Comparison of ENCODE assay signal across 9 mouse cellular contexts in the genomic region with DNA sequence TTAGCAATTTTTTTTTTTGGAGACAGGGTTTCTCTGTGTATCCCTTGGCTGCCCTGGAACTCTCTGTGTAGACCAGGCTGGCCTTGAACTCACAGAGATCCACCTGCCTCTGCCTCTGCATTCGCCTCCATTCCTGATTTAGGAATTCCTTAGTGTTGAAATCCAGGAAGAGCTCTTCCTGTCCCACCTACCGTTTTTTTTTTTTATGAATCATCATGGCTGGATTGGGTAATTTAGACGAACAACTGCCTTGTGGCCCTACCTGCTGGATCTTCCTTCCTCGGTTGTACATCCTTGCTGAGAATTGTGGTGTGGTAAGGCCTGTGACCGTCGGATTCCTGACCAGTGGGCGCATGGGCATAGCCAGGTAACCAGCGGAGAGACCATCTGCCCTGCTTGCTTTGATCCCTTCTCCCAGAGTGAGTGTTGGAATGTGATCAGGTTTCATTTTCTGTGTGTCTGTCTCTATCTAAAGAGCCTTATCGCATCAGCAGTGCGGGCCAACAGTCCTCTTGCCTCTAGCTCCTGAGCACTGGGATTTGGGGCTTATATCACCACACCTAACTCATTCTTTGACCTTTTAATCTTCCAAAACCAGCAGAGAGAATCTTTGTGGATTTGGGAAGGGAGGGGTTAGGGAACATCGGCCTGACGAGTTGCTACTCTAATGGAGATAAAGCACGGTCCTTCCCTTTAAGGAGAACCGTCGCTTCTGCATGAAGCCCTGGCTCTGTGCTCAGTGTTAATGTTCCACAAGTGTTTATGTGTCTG. TPM values are rescaled to one million over a fixed set of nuclear protein-coding genes. Genes with fewer than 3 reads are reported as not detected.
DNase-seq lines count a peak whose midpoint lies in the region; ATAC-seq and TF ChIP-seq lines count a peak whose summit lies in the region.
"Had no signal": no experiment of that assay in that cellular context is flagged by ENCODE, and none has a peak within 500 bp of the region (broad histone marks: within the 10 kb centered on the region; RNA-seq: fewer than 3 reads in every experiment).

No protein-coding gene starts in this region.

- ATAC-seq in heart, embryonic 11.5 days (replicated peaks; ENCODE audit: insufficient number of reproducible peaks, low FRiP score, low TSS enrichment), result no peak
- ATAC-seq in lung, embryonic 16.5 days (ENCODE audit: low read depth), result no peak
- ATAC-seq in stomach, postnatal 0 days (ENCODE audit: low FRiP score, low TSS enrichment), result no peak
- no peak for ATAC-seq in activated CD4-positive, CD25-positive, alpha-beta regulatory T cell, adult 4 months
- ATAC-seq in midbrain, embryonic 15.5 days (replicated peaks), result no peak
- ATAC-seq: CD4-positive, CD25-positive, alpha-beta regulatory T cell, adult 4 months had no signal

- H3K4me1 ChIP-seq in heart, embryonic 11.5 days (ENCODE audit: control insufficient read depth, insufficient read depth, low read length), result peaks cover 42% of the 10 kb centered on the region
- peaks cover 22% of the 10 kb centered on the region for H3K4me1 ChIP-seq in lung, embryonic 16.5 days (replicated peaks; ENCODE audit: control insufficient read depth, insufficient read depth, low read length)
- H3K4me1 ChIP-seq in embryonic fibroblast, embryonic 13.5 days (ENCODE audit: control insufficient read depth, insufficient read depth, low read length), result peaks cover 15% of the 10 kb centered on the region
- 0 out of 2 replicates have a peak, but pooled peaks cover 2% of the 10 kb centered on the region for H3K4me1 ChIP-seq in stomach, postnatal 0 days (replicated peaks; ENCODE audit: control insufficient read depth, insufficient read depth)
- H3K4me1 ChIP-seq in midbrain, embryonic 15.5 days, result no peaks in the 10 kb centered on the region

- no peak for TF ChIP-seq POLR2A in embryonic fibroblast, embryonic 13.5 days (IDR thresholded peaks at IDR 0.05; ENCODE audit: low read depth, low read length)

- H3K4me2 ChIP-seq in heart, embryonic 11.5 days, result peak overlapping the region; percentile 9
- no peak overlapping the region for H3K4me2 ChIP-seq in lung, embryonic 16.5 days (ENCODE audit: low read depth, low read length)
- H3K4me2 ChIP-seq in stomach, postnatal 0 days (replicated peaks; ENCODE audit: low read depth), result peak overlapping the region; percentile 20; the same call in 1 of the 2 replicates
- no peak overlapping the region for H3K4me2 ChIP-seq in midbrain, embryonic 15.5 days

- 57% methylated on average over 15 of the region's 15 CpGs for WGBS in heart, embryonic 11.5 days (ENCODE audit: insufficient replicate concordance)
- WGBS in lung, embryonic 16.5 days, result 78% methylated on average over 15 of the region's 15 CpGs
- WGBS in stomach, postnatal 0 days, result 59% methylated on average over 15 of the region's 15 CpGs
- 89% methylated on average over 15 of the region's 15 CpGs for WGBS in midbrain, embryonic 15.5 days

- TF ChIP-seq EP300 in stomach, postnatal 0 days (optimal IDR thresholded peaks at IDR 0.05), result no peak

- H3K4me3 ChIP-seq in heart, embryonic 11.5 days (ENCODE audit: low read depth, low read length), result no peak overlapping the region
- H3K4me3 ChIP-seq in lung, embryonic 16.5 days (ENCODE audit: low read length), result no peak overlapping the region
- H3K4me3 ChIP-seq in embryonic fibroblast, embryonic 13.5 days (ENCODE audit: insufficient read depth, low read length), result no peak overlapping the region
- H3K4me3 ChIP-seq in stomach, postnatal 0 days (ENCODE audit: low read depth, low read length), result no peak overlapping the region
- no peak overlapping the region for H3K4me3 ChIP-seq in midbrain, embryonic 15.5 days

- no peak overlapping the region for H3K9ac ChIP-seq in heart, embryonic 11.5 days (ENCODE audit: low read depth, low read length)
- no peak overlapping the region for H3K9ac ChIP-seq in lung, embryonic 16.5 days (ENCODE audit: low read length)
- H3K9ac ChIP-seq in stomach, postnatal 0 days (ENCODE audit: low read length), result 0 out of 2 replicates have a peak overlapping the region, but pooled peaks have one; percentile 41
- H3K9ac ChIP-seq in midbrain, embryonic 15.5 days, result no peak overlapping the region

- TF ChIP-seq CTCF in embryonic fibroblast, embryonic 13.5 days (IDR thresholded peaks at IDR 0.05; ENCODE audit: borderline replicate concordance, insufficient read depth, low read length), result no peak
- no peak for TF ChIP-seq CTCF in stomach, postnatal 0 days (IDR thresholded peaks at IDR 0.05; ENCODE audit: low read depth)

- H3K36me3 ChIP-seq in heart, embryonic 11.5 days (ENCODE audit: control insufficient read depth, insufficient read depth, low read length), result no peaks in the 10 kb centered on the region
- H3K36me3 ChIP-seq in lung, embryonic 16.5 days (ENCODE audit: control insufficient read depth, insufficient read depth, low read length), result no peaks in the 10 kb centered on the region
- no peaks in the 10 kb centered on the region for H3K36me3 ChIP-seq in stomach, postnatal 0 days (ENCODE audit: control insufficient read depth, insufficient read depth, low read length)
- no peaks in the 10 kb centered on the region for H3K36me3 ChIP-seq in midbrain, embryonic 15.5 days (replicated peaks)

- DNase-seq in heart, adult 8-10 months (ENCODE audit: low spot score), result no peak
- no peak for DNase-seq in lung, postnatal 36 days
- no peak for DNase-seq in stomach, postnatal 0 days (ENCODE audit: low spot score)

- no peaks in the 10 kb centered on the region for H3K9me3 ChIP-seq in heart, embryonic 11.5 days (replicated peaks; ENCODE audit: control insufficient read depth, low read length)
- no peaks in the 10 kb centered on the region for H3K9me3 ChIP-seq in lung, embryonic 16.5 days (ENCODE audit: control insufficient read depth, low read length)
- H3K9me3 ChIP-seq in stomach, postnatal 0 days (ENCODE audit: control insufficient read depth, low read length), result no peaks in the 10 kb centered on the region
- no peaks in the 10 kb centered on the region for H3K9me3 ChIP-seq in midbrain, embryonic 15.5 days

- H3K27ac ChIP-seq in heart, embryonic 11.5 days (ENCODE audit: low read depth, low read length), result peak overlapping the region; percentile 80
- peak overlapping the region; percentile 21 for H3K27ac ChIP-seq in lung, embryonic 16.5 days (ENCODE audit: low read length)
- peak overlapping the region; percentile 96 for H3K27ac ChIP-seq in embryonic fibroblast, embryonic 13.5 days (ENCODE audit: insufficient read depth, low read length)
- peak overlapping the region; percentile 87 for H3K27ac ChIP-seq in stomach, postnatal 0 days (replicated peaks)
- H3K27ac ChIP-seq in midbrain, embryonic 15.5 days, result no peak overlapping the region

- no peaks in the 10 kb centered on the region for H3K27me3 ChIP-seq in heart, embryonic 11.5 days (ENCODE audit: control insufficient read depth, insufficient read depth, low read length)
- no peaks in the 10 kb centered on the region for H3K27me3 ChIP-seq in lung, embryonic 16.5 days (ENCODE audit: control insufficient read depth, insufficient read depth, low read depth, low read length)
- H3K27me3 ChIP-seq in stomach, postnatal 0 days (ENCODE audit: control insufficient read depth, insufficient read depth, low read length), result no peaks in the 10 kb centered on the region
- H3K27me3 ChIP-seq in midbrain, embryonic 15.5 days (replicated peaks), result no peaks in the 10 kb centered on the region

RNA-seq across cellular contexts. Expression of a gene that starts 21.1 kb away (rescaled TPM):
- polyA plus RNA-seq in heart, embryonic 11.5 days (2014; fragmentation: Nextera tagmentation; extraction: Ambion mirVana), result 11.9 TPM in 2 replicates
- total RNA-seq in heart, adult 8-10 months (2022), result 10 to 100 TPM; 21.3 to 25.4 (median 24.1) TPM
- 17.6 and 19.5 TPM in 2 replicates for polyA plus RNA-seq in lung, embryonic 16.5 days (2015; fragmentation: Nextera tagmentation; extraction: Ambion mirVana)
- polyA plus RNA-seq in embryonic fibroblast, embryonic 13.5 days (2011; ENCODE audit: insufficient read length, low read depth, missing spikeins), result 55.7 and 63.3 TPM in 2 replicates
- polyA plus RNA-seq in stomach, postnatal 0 days (2015; fragmentation: Nextera tagmentation; extraction: Ambion mirVana), result 7.1 and 7.3 TPM in 2 replicates
- 10 to 100 TPM in 1 of 2 experiments, 1 to 10 TPM in 1; 8.7 to 10.1 TPM for polyA plus RNA-seq in activated CD4-positive, CD25-positive, alpha-beta regulatory T cell, adult 4 months (2017; shearing (Covaris generic))
- polyA plus RNA-seq in midbrain, embryonic 15.5 days (2015; fragmentation: Nextera tagmentation; extraction: Ambion mirVana), result 28.0 and 29.2 TPM in 2 replicates

RNA-seq across cellular contexts. Expression of a gene that starts 38.6 kb away (rescaled TPM):
- 5.1 and 5.7 TPM in 2 replicates for polyA plus RNA-seq in heart, embryonic 11.5 days (2014; fragmentation: Nextera tagmentation; extraction: Ambion mirVana)
- total RNA-seq in heart, adult 8-10 months (2022), result 1 to 10 TPM; 4.5 to 5.4 (median 4.6) TPM
- polyA plus RNA-seq in lung, embryonic 16.5 days (2015; fragmentation: Nextera tagmentation; extraction: Ambion mirVana), result 9.8 and 10.6 TPM in 2 replicates
- polyA plus RNA-seq in embryonic fibroblast, embryonic 13.5 days (2011; ENCODE audit: insufficient read length, low read depth, missing spikeins), result 7.0 and 8.4 TPM in 2 replicates
- 6.0 and 6.5 TPM in 2 replicates for polyA plus RNA-seq in stomach, postnatal 0 days (2015; fragmentation: Nextera tagmentation; extraction: Ambion mirVana)
- polyA plus RNA-seq in activated CD4-positive, CD25-positive, alpha-beta regulatory T cell, adult 4 months (2017; shearing (Covaris generic)), result 1 to 10 TPM; 1.9 to 2.3 TPM
- 7.3 and 8.0 TPM in 2 replicates for polyA plus RNA-seq in midbrain, embryonic 15.5 days (2015; fragmentation: Nextera tagmentation; extraction: Ambion mirVana)

RNA-seq across cellular contexts. Expression of a gene that starts 56.7 kb away (rescaled TPM):
- 23.4 and 27.2 TPM in 2 replicates for polyA plus RNA-seq in heart, embryonic 11.5 days (2014; fragmentation: Nextera tagmentation; extraction: Ambion mirVana)
- total RNA-seq in heart, adult 8-10 months (2022), result 10 to 100 TPM; 30.7 to 37.3 (median 35.3) TPM
- polyA plus RNA-seq in lung, embryonic 16.5 days (2015; fragmentation: Nextera tagmentation; extraction: Ambion mirVana), result 12.9 and 13.5 TPM in 2 replicates
- polyA plus RNA-seq in embryonic fibroblast, embryonic 13.5 days (2011; ENCODE audit: insufficient read length, low read depth, missing spikeins), result 46.0 and 46.8 TPM in 2 replicates
- polyA plus RNA-seq in stomach, postnatal 0 days (2015; fragmentation: Nextera tagmentation; extraction: Ambion mirVana), result 6.2 and 7.5 TPM in 2 replicates
- polyA plus RNA-seq in activated CD4-positive, CD25-positive, alpha-beta regulatory T cell, adult 4 months (2017; shearing (Covaris generic)), result 10 to 100 TPM; 13.2 to 14.0 TPM
- 12.1 and 12.8 TPM in 2 replicates for polyA plus RNA-seq in midbrain, embryonic 15.5 days (2015; fragmentation: Nextera tagmentation; extraction: Ambion mirVana)

Comparison
In these comparisons a context has a peak if more than half of its experiments do, and no peak if none do; other contexts are left out.
1. H3K4me2 ChIP-seq: peak in heart, embryonic 11.5 days (single experiment) and stomach, postnatal 0 days (single experiment); none in lung, embryonic 16.5 days (single experiment) and midbrain, embryonic 15.5 days (single experiment).